Mouse (Mus musculus): ENCODE results near the gene Foxo3.

Gene Foxo3

GRCm38 (mm10) chr10:42276507-42277345, at the start of gene Foxo3:
TSS of gene Foxo3 (minus strand) at chr10:42276755.
- DNase-seq (ENCODE audit: low spot score): peak; percentile 88

- DNase-seq (ENCODE audit: low spot score): no peak
Measured at GRCm38 (mm10) chr10:42325305-42325704, 48.8 kb upstream of the Foxo3 start.

- DNase-seq (ENCODE audit: low spot score): no peak
Measured at GRCm38 (mm10) chr10:42323978-42324377, 47.4 kb upstream of the Foxo3 start.

GRCm38 (mm10) chr10:42313222-42313786, 36.7 kb upstream of the Foxo3 start:
- DNase-seq (ENCODE audit: low spot score): no peak

- no peak for DNase-seq (ENCODE audit: low spot score)
Measured at GRCm38 (mm10) chr10:42312557-42312956, 36.0 kb upstream of the Foxo3 start.

- DNase-seq (ENCODE audit: low spot score): no peak
Measured at GRCm38 (mm10) chr10:42308687-42308987, 32.1 kb upstream of the Foxo3 start.

- DNase-seq (ENCODE audit: low spot score): peak; percentile 88
Measured at GRCm38 (mm10) chr10:42307980-42308686, 31.6 kb upstream of the Foxo3 start.

GRCm38 (mm10) chr10:42306422-42306821, 29.9 kb upstream of the Foxo3 start:
- DNase-seq (ENCODE audit: low spot score): no peak

GRCm38 (mm10) chr10:42300805-42301204, 24.2 kb upstream of the Foxo3 start:
- no peak for DNase-seq (ENCODE audit: low spot score)

GRCm38 (mm10) chr10:42299967-42300366, 23.4 kb upstream of the Foxo3 start:
- DNase-seq (ENCODE audit: low spot score): no peak

GRCm38 (mm10) chr10:42299426-42299825, 22.9 kb upstream of the Foxo3 start:
- DNase-seq (ENCODE audit: low spot score): no peak

GRCm38 (mm10) chr10:42297954-42298353, 21.4 kb upstream of the Foxo3 start:
- DNase-seq (ENCODE audit: low spot score): no peak

GRCm38 (mm10) chr10:42297109-42297508, 20.6 kb upstream of the Foxo3 start:
- DNase-seq (ENCODE audit: low spot score): no peak

- no peak for DNase-seq (ENCODE audit: low spot score)
Measured at GRCm38 (mm10) chr10:42296559-42296958, 20.0 kb upstream of the Foxo3 start.

- no peak for DNase-seq (ENCODE audit: low spot score)
Measured at GRCm38 (mm10) chr10:42295028-42295427, 18.5 kb upstream of the Foxo3 start.

- no peak for DNase-seq (ENCODE audit: low spot score)
Measured at GRCm38 (mm10) chr10:42294392-42294791, 17.8 kb upstream of the Foxo3 start.

GRCm38 (mm10) chr10:42293877-42294276, 17.3 kb upstream of the Foxo3 start:
- no peak for DNase-seq (ENCODE audit: low spot score)

GRCm38 (mm10) chr10:42291360-42291759, 14.8 kb upstream of the Foxo3 start:
- peak; percentile 79 for DNase-seq (ENCODE audit: low spot score)

- DNase-seq (ENCODE audit: low spot score): peak; percentile 24
Measured at GRCm38 (mm10) chr10:42287666-42288065, 11.1 kb upstream of the Foxo3 start.

GRCm38 (mm10) chr10:42278307-42278850, 1.8 kb upstream of the Foxo3 start:
- no peak for DNase-seq (ENCODE audit: low spot score)

GRCm38 (mm10) chr10:42277476-42278306, 1.1 kb upstream of the Foxo3 start:
- peak; percentile 98 for DNase-seq (ENCODE audit: low spot score)

Measured in testis, postnatal 10 days (tissue).